Mouse (Mus musculus): ENCODE measurements at regions not wholly inside any gene's neighbourhood (a gene's known extent, or its start where the extent isn't known, plus 50 kb on each side); places are given as distances from the start of the nearest gene placed in this dataset.

- Histone ChIP-seq H3K4me1 (replicated peaks) (0 out of 2 replicates have a peak, but pooled peaks cover 2% of the 10 kb centered on the region), H3K4me2 (replicated peaks) (no peak overlapping the region), H3K27me3 (no peaks in the 10 kb centered on the region), H3K36me3 (no peaks in the 10 kb centered on the region), H3K9ac (replicated peaks) (no peak overlapping the region), H3K27ac (no peak overlapping the region), H3K9me3 (no peaks in the 10 kb centered on the region), H3K4me3 (replicated peaks) (no peak overlapping the region)
- no peak for ATAC-seq
- 85% methylated on average over 5 of the region's 5 CpGs for WGBS
These were observed 92.5 kb upstream of the Sox5 start for GRCm38 (mm10) chr6:144874251-144874650.

- Histone ChIP-seq H3K9ac (replicated peaks) (no peak overlapping the region), H3K4me2 (replicated peaks) (no peak overlapping the region), H3K4me1 (replicated peaks) (peaks cover 13% of the 10 kb centered on the region), H3K4me3 (replicated peaks) (no peak overlapping the region), H3K36me3 (no peaks in the 10 kb centered on the region), H3K27me3 (0 out of 2 replicates have a peak, but pooled peaks cover 4% of the 10 kb centered on the region), H3K27ac (no peak overlapping the region), H3K9me3 (no peaks in the 10 kb centered on the region)
- WGBS = 91% methylated on average over 8 of the region's 8 CpGs
- ATAC-seq = no peak
These were observed 89.2 kb upstream of the Sox5 start for GRCm38 (mm10) chr6:144870949-144871348.

- H3K9me3 ChIP-seq = no peaks in the 10 kb centered on the region
- no peak overlapping the region for H3K4me3 ChIP-seq (replicated peaks)
- peaks cover 21% of the 10 kb centered on the region for H3K4me1 ChIP-seq (replicated peaks)
- H3K9ac ChIP-seq (replicated peaks) = no peak overlapping the region
- 37% methylated on average over 9 of the region's 9 CpGs for WGBS
- no peaks in the 10 kb centered on the region for H3K36me3 ChIP-seq
- 0 out of 2 replicates have a peak, but pooled peaks cover 11% of the 10 kb centered on the region for H3K27me3 ChIP-seq
- ATAC-seq = no peak
- H3K27ac ChIP-seq = no peak overlapping the region
- H3K4me2 ChIP-seq (replicated peaks) = no peak overlapping the region
These were observed 85.6 kb upstream of the Sox5 start for GRCm38 (mm10) chr6:144867333-144867732.

GRCm38 (mm10) chr6:144864026-144864425 lies 82.2 kb upstream of the Sox5 start:
- Histone ChIP-seq H3K27ac (no peak overlapping the region), H3K36me3 (no peaks in the 10 kb centered on the region), H3K4me2 (replicated peaks) (no peak overlapping the region), H3K4me1 (replicated peaks) (peaks cover 21% of the 10 kb centered on the region), H3K9me3 (no peaks in the 10 kb centered on the region), H3K9ac (replicated peaks) (no peak overlapping the region), H3K4me3 (replicated peaks) (no peak overlapping the region), H3K27me3 (0 out of 2 replicates have a peak, but pooled peaks cover 11% of the 10 kb centered on the region)
- WGBS = 42% methylated on average over 6 of the region's 6 CpGs
- peak; percentile 65 for ATAC-seq

- H3K27ac ChIP-seq = no peak overlapping the region
- H3K4me3 ChIP-seq (replicated peaks) = no peak overlapping the region
- no peaks in the 10 kb centered on the region for H3K36me3 ChIP-seq
- H3K4me2 ChIP-seq (replicated peaks) = no peak overlapping the region
- H3K4me1 ChIP-seq (replicated peaks) = peaks cover 21% of the 10 kb centered on the region
- no peak overlapping the region for H3K9ac ChIP-seq (replicated peaks)
- H3K9me3 ChIP-seq = no peaks in the 10 kb centered on the region
- H3K27me3 ChIP-seq = 0 out of 2 replicates have a peak, but pooled peaks cover 11% of the 10 kb centered on the region
- WGBS = 93% methylated on average over 3 of the region's 3 CpGs
- ATAC-seq = no peak
These were observed 81.7 kb upstream of the Sox5 start for GRCm38 (mm10) chr6:144863430-144863994.

- 69% methylated on average over 3 of the region's 3 CpGs for WGBS
- Histone ChIP-seq H3K9me3 (no peaks in the 10 kb centered on the region), H3K36me3 (no peaks in the 10 kb centered on the region), H3K4me2 (replicated peaks) (no peak overlapping the region), H3K4me1 (replicated peaks) (no peaks in the 10 kb centered on the region), H3K27ac (no peak overlapping the region), H3K27me3 (no peaks in the 10 kb centered on the region), H3K9ac (replicated peaks) (no peak overlapping the region), H3K4me3 (replicated peaks) (no peak overlapping the region)
- no peak for ATAC-seq
These were observed 59.7 kb upstream of the Sox5 start for GRCm38 (mm10) chr6:144841510-144841909.

- WGBS = 97% methylated on average over 1 of the region's 1 CpGs
- Histone ChIP-seq H3K4me1 (replicated peaks) (peaks cover 9% of the 10 kb centered on the region), H3K27me3 (no peaks in the 10 kb centered on the region), H3K36me3 (no peaks in the 10 kb centered on the region), H3K4me2 (replicated peaks) (no peak overlapping the region), H3K9me3 (no peaks in the 10 kb centered on the region), H3K4me3 (replicated peaks) (no peak overlapping the region), H3K27ac (no peak overlapping the region), H3K9ac (replicated peaks) (no peak overlapping the region)
- ATAC-seq = no peak
These were observed 57.6 kb upstream of the Sox5 start for GRCm38 (mm10) chr6:144839383-144839782.

- 0 out of 2 replicates have a peak, but pooled peaks have one; percentile 40 for ATAC-seq
- H3K4me2 ChIP-seq (replicated peaks) = peak overlapping the region; percentile 31
- H3K27me3 ChIP-seq = no peaks in the 10 kb centered on the region
- WGBS = 25% methylated on average over 19 of the region's 19 CpGs
- H3K4me1 ChIP-seq (replicated peaks) = peaks cover 13% of the 10 kb centered on the region
- 0 out of 2 replicates have a peak overlapping the region, but pooled peaks have one; percentile 16 for H3K9ac ChIP-seq (replicated peaks)
- 0 out of 2 replicates have a peak overlapping the region, but pooled peaks have one; percentile 4 for H3K27ac ChIP-seq
- no peaks in the 10 kb centered on the region for H3K36me3 ChIP-seq
- H3K4me3 ChIP-seq (replicated peaks) = no peak overlapping the region
- no peaks in the 10 kb centered on the region for H3K9me3 ChIP-seq
These were observed 52.8 kb upstream of the Sox5 start for GRCm38 (mm10) chr6:144834323-144835183.

Measured in midbrain, embryonic 13.5 days (tissue).